Mouse (Mus musculus) brain, embryonic 14.5 days (tissue): Measurements from ENCODE around the gene Siglec1.

Source experiments
- CTCF ChIP-seq: fragments of 200-500 bp; IDR thresholded peaks from 2 replicates; pipeline ENCODE4 v1.5.1; 2012; ENCODE audit warnings: inconsistent platforms, mild to moderate bottlenecking, moderate library complexity, borderline replicate concordance; ENCODE audit not compliant: insufficient read depth, insufficient read length; ENCODE audit errors: extremely low read depth
- POLR2A ChIP-seq: fragments of 200-500 bp; IDR thresholded peaks from 2 replicates; pipeline ENCODE4 v1.6.1; 2012; ENCODE audit warnings: mild to moderate bottlenecking, inconsistent platforms, borderline replicate concordance; ENCODE audit not compliant: poor library complexity, insufficient read depth, insufficient read length, severe bottlenecking; ENCODE audit errors: extremely low read depth

GRCm38 (mm10) chr2:131104021-131104420 lies 17.5 kb upstream of the Siglec1 start:
- TF ChIP-seq POLR2A, result no peak
- no peak for TF ChIP-seq CTCF
